Mouse (Mus musculus) forebrain, embryonic 13.5 days (tissue): ENCODE measurements around the gene Acp4. TPM values are rescaled to one million over a fixed set of nuclear protein-coding genes. Genes with fewer than 3 reads are reported as not detected.
A peak's percentile ranks its signal among the peaks of the same experiment; 100 is the strongest.
"Not testable (repeated sequence)": the region's sequence is repeated elsewhere in the genome, so short reads cannot be mapped to it uniquely, and the experiment has no call there.

Experiments
- ATAC-seq: fragments of 200-750 bp; cut with Nextera tagmentation; 2 replicates; pipeline ENCODE4 v1.8.0; 2017
- H3K27ac ChIP-seq: fragments of 300-500 bp; sonication (generic); 2 replicates; pipeline ENCODE4 v1.5.1; 2015; ENCODE audit warnings: inconsistent platforms, mild to moderate bottlenecking, moderate library complexity
- H3K27me3 ChIP-seq: fragments of 300-500 bp; sonication (generic); 2 replicates; pipeline ENCODE4 v1.6.1; 2015; ENCODE audit warnings: mild to moderate bottlenecking, inconsistent platforms
- H3K36me3 ChIP-seq: fragments of 300-500 bp; sonication (generic); 2 replicates; pipeline ENCODE4 v1.6.1; 2015; ENCODE audit warnings: mild to moderate bottlenecking, inconsistent platforms; ENCODE audit not compliant: poor library complexity, severe bottlenecking
- H3K4me1 ChIP-seq: fragments of 300-500 bp; sonication (generic); 2 replicates; pipeline ENCODE4 v1.6.1; 2015; ENCODE audit warnings: inconsistent platforms
- H3K4me2 ChIP-seq: fragments of 300-500 bp; sonication (generic); 2 replicates; pipeline ENCODE4 v1.6.1; 2015; ENCODE audit warnings: inconsistent platforms, mild to moderate bottlenecking, moderate library complexity
- H3K4me3 ChIP-seq: fragments of 300-500 bp; sonication (generic); 2 replicates; pipeline ENCODE4 v1.5.1; 2015; ENCODE audit warnings: mild to moderate bottlenecking, inconsistent platforms
- H3K9ac ChIP-seq: fragments of 300-500 bp; sonication (generic); 2 replicates; pipeline ENCODE4 v1.6.1; 2015; ENCODE audit warnings: mild to moderate bottlenecking, inconsistent platforms
- H3K9me3 ChIP-seq: fragments of 300-500 bp; sonication (generic); replicated peaks from 2 replicates; pipeline ENCODE4 v1.6.1; 2016; ENCODE audit warnings: inconsistent platforms
- whole genome bisulfite sequencing: fragments of 180-500 bp; shearing (Covaris S2); methylation state at CpG from one replicate; pipeline ENCODE4 v1.1.7; 2015; 5-methylcytosine and 5-hydroxymethylcytosine counted together
- polyA plus RNA-seq: library from polyadenylated mRNA; unstranded; fragments of >200 nt; fragmentation: Nextera tagmentation; extraction: Ambion mirVana; gene quantifications from 2 replicates; pipeline ENCODE4 v1.2.1, GENCODE M21; 2015

Acp4 gene
- polyA plus RNA-seq, 1 experiment from 2014 or later, result 0.21 TPM

GRCm38 (mm10) chr7:44260410-44260809 lies 3.2 kb upstream of the Acp4 start:
- no peak for ATAC-seq
- Histone ChIP-seq H3K27me3 (peaks cover 4% of the 10 kb centered on the region; the same call in 1 of the 2 replicates), H3K4me1 (peaks cover 6% of the 10 kb centered on the region; the same call in 1 of the 2 replicates), H3K9me3 (no peaks in the 10 kb centered on the region), H3K9ac (no peak overlapping the region), H3K36me3 (0 out of 2 replicates have a peak, but pooled peaks cover under 1% of the 10 kb centered on the region), H3K4me2 (no peak overlapping the region), H3K27ac (no peak overlapping the region), H3K4me3 (no peak overlapping the region)
- WGBS, result 74% methylated on average over 6 of the region's 6 CpGs

- Histone ChIP-seq H3K27ac (no peak overlapping the region), H3K9me3 (no peaks in the 10 kb centered on the region), H3K27me3 (no peaks in the 10 kb centered on the region), H3K4me1 (peaks cover 8% of the 10 kb centered on the region), H3K36me3 (peaks cover 52% of the 10 kb centered on the region), H3K9ac (no peak overlapping the region), H3K4me3 (no peak overlapping the region), H3K4me2 (no peak overlapping the region)
- 85% methylated on average over 6 of the region's 6 CpGs for WGBS
- ATAC-seq, result no peak
Measured at GRCm38 (mm10) chr7:44254930-44255329, 2.2 kb downstream of the Acp4 start.

DNA sequence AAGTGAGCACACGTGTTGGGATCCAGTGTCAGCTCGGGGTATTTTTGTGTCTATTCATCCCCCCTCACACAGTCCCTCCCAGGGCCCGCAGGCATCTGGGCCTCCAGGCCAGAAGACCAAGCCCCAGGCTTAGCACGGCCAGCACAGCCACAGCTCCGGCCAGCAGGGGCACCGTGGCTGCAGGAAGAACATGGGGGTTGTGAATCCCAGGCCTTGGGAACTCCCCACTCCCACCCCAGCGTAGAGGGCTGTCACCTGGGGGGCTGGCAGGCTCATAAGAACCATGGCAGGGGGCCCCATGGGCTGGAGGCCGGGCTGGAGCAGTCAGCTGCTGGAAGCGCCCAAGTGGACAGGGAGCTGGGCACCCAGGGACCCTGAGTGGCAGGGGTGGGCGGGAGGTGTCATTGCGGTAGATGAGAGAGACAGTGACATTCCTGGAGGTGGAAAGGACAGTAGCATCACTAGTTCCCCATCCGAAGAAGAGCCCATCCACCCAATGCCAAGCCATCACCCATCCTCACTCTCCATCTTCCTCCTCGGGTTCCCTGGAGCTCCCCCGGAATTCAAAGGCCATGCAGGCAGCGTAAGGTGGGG lies 4.1 kb downstream of the Acp4 start:
- no peaks in the 10 kb centered on the region for H3K9me3 ChIP-seq
- WGBS, result 69% methylated on average over 15 of the region's 15 CpGs
- peaks cover 69% of the 10 kb centered on the region for H3K36me3 ChIP-seq
- no peak overlapping the region for H3K9ac ChIP-seq
- H3K4me1 ChIP-seq, result peaks cover 25% of the 10 kb centered on the region
- ATAC-seq, result no peak
- no peak overlapping the region for H3K27ac ChIP-seq
- no peaks in the 10 kb centered on the region for H3K27me3 ChIP-seq
- no peak overlapping the region for H3K4me3 ChIP-seq
- H3K4me2 ChIP-seq, result no peak overlapping the region

- H3K4me3 ChIP-seq, H3K27ac ChIP-seq, H3K4me2 ChIP-seq, ATAC-seq, H3K9ac ChIP-seq, H3K9me3 ChIP-seq, H3K27me3 ChIP-seq: not testable (repeated sequence)
- peaks cover 33% of the 10 kb centered on the region for H3K4me1 ChIP-seq
- H3K36me3 ChIP-seq, result peaks cover 69% of the 10 kb centered on the region
- WGBS, result 91% methylated on average over 17 of the region's 17 CpGs
Measured at GRCm38 (mm10) chr7:44250732-44251275, 6.4 kb downstream of the Acp4 start.

GRCm38 (mm10) chr7:44249248-44249647 lies 7.9 kb downstream of the Acp4 start:
- Histone ChIP-seq H3K27ac (no peak overlapping the region), H3K4me3 (no peak overlapping the region), H3K27me3 (no peaks in the 10 kb centered on the region), H3K9me3 (no peaks in the 10 kb centered on the region), H3K9ac (no peak overlapping the region), H3K4me1 (peaks cover 40% of the 10 kb centered on the region), H3K4me2 (no peak overlapping the region), H3K36me3 (peaks cover 57% of the 10 kb centered on the region)
- no peak for ATAC-seq
- WGBS, result 91% methylated on average over 4 of the region's 4 CpGs

DNA sequence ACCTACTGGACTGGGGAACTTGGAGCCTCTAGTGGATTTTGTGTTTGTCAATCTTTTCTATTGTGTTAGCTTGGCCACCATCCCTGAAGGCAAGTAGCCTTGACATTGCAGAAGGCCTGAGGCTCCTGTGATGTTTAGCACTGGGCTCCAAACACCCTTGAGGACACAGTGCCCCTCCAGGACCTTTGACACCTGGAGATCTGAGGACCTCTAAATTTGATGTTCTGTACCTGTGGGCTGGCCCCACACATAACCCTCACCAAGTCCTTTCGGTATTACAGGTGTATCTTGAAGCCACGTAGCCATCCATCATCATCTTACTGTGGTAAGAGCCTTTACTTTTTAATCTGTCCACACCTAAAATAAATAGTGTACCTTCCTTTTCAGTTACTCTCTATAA lies 9.2 kb downstream of the Acp4 start:
- peaks cover 44% of the 10 kb centered on the region for H3K36me3 ChIP-seq
- peak overlapping the region; percentile 93 for H3K9ac ChIP-seq
- 97% methylated on average over 2 of the region's 2 CpGs for WGBS
- H3K27me3 ChIP-seq, result no peaks in the 10 kb centered on the region
- no peak for ATAC-seq
- H3K4me1 ChIP-seq, result peaks cover 40% of the 10 kb centered on the region
- peak overlapping the region; percentile 92 for H3K4me3 ChIP-seq
- no peak overlapping the region for H3K27ac ChIP-seq
- peak overlapping the region; percentile 82 for H3K4me2 ChIP-seq
- H3K9me3 ChIP-seq, result no peaks in the 10 kb centered on the region

DNA sequence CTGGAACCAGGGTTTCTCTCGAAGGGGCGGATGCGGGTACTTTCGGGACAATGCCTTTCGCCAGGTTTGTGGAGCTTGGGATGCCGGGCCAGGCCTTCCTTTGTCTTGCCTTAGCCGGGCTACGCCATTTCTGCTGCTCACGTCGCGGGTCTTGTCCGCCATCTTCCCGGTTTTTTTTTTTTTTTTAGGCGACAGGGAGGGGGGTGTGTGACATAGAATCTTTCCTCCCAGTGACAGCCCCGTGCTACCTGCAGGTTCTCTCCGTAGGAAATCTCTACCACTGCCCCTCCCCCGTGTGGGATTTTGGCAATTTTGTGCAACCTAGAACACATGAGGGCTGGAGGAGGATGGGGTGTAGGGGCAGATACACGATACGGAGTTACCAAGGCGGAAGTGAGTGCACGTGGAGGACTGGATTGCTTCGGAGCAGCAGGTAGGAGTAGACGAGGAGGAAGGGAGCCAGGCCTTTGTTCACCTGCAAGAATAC lies 10.2 kb downstream of the Acp4 start:
- Histone ChIP-seq H3K4me1 (peaks cover 35% of the 10 kb centered on the region), H3K9ac (peak overlapping the region; percentile 93), H3K4me3 (peak overlapping the region; percentile 92), H3K9me3 (no peaks in the 10 kb centered on the region), H3K4me2 (peak overlapping the region; percentile 82), H3K27me3 (no peaks in the 10 kb centered on the region), H3K36me3 (peaks cover 34% of the 10 kb centered on the region), H3K27ac (peak overlapping the region; percentile 90)
- 0% methylated on average over 23 of the region's 23 CpGs for WGBS
- ATAC-seq, result no peak; the same call in 1 of the 2 replicates

- no peaks in the 10 kb centered on the region for H3K9me3 ChIP-seq
- peak; percentile 85 for ATAC-seq
- peaks cover 30% of the 10 kb centered on the region for H3K36me3 ChIP-seq
- H3K27ac ChIP-seq, result peak within 1 kb of the TSS; percentile 90
- peaks cover 35% of the 10 kb centered on the region for H3K4me1 ChIP-seq
- peak within 1 kb of the TSS; percentile 93 for H3K9ac ChIP-seq
- H3K4me2 ChIP-seq, result peak within 1 kb of the TSS; percentile 82
- H3K27me3 ChIP-seq, result no peaks in the 10 kb centered on the region
- H3K4me3 ChIP-seq, result peak within 1 kb of the TSS; percentile 92
- WGBS, result under 1% methylated on average over 62 of the region's 62 CpGs
Measured at GRCm38 (mm10) chr7:44246055-44246983, 10.9 kb downstream of the Acp4 start, which contains the start of the genes 1700028J19Rik and 2410002F23Rik. Gene 1700028J19Rik (minus strand): TSS chr7:44246695. Gene 2410002F23Rik (plus strand): TSS chr7:44246722.

- ATAC-seq, result no peak
- Histone ChIP-seq H3K27ac (no peak overlapping the region), H3K4me2 (no peak overlapping the region), H3K4me1 (peaks cover 23% of the 10 kb centered on the region), H3K36me3 (peaks cover 8% of the 10 kb centered on the region), H3K4me3 (no peak overlapping the region), H3K27me3 (0 out of 2 replicates have a peak, but pooled peaks cover 3% of the 10 kb centered on the region), H3K9ac (no peak overlapping the region), H3K9me3 (no peaks in the 10 kb centered on the region)
- WGBS, result 57% methylated on average over 1 of the region's 1 CpGs
Measured at GRCm38 (mm10) chr7:44244080-44244479, 13.1 kb downstream of the Acp4 start.

DNA sequence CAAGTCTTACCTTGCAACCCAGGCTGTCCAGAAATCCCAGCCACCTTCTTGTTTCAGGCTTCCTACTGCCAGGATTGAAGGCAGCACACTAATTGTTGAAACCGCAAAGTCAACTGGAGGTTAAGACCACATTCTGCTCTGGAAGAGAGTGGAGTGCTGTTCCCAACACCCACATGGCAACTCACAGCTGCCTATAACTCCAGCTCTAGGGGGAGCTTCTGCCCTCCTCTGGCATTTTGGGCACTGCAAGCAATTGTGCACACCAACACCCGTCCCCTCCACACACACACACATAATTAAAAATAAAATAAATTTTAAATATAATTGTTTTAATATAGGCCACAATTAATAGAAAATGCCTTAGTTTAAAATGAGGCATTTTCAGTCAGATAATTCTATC lies 16.0 kb downstream of the Acp4 start:
- Histone ChIP-seq H3K4me3 (no peak overlapping the region), H3K36me3 (no peaks in the 10 kb centered on the region), H3K27ac (no peak overlapping the region), H3K27me3 (0 out of 2 replicates have a peak, but pooled peaks cover 3% of the 10 kb centered on the region), H3K9ac (no peak overlapping the region), H3K9me3 (no peaks in the 10 kb centered on the region), H3K4me2 (no peak overlapping the region), H3K4me1 (peaks cover 6% of the 10 kb centered on the region)
- ATAC-seq, result no peak
- WGBS, result 69% methylated on average over 2 of the region's 2 CpGs

DNA sequence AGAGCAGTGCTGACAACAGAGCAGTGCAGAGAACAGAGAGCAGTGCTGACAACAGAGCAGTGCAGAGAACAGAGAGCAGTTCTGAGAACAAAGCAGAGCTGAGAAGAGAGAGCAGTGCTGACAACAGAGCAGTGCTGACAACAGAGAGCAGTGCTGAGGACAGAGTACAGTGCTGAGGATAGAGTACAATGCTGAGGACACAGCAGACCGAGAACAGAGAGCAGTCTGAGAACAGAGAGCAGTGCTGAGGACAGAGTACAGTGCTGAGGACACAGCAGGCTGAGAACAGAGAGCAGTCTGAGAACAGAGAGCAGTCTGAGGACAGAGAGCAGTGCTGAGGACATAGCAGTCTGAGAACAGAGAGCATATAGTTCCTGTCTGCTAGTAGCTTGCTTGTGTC lies 16.5 kb downstream of the Acp4 start:
- no peaks in the 10 kb centered on the region for H3K36me3 ChIP-seq
- H3K4me1 ChIP-seq, result peaks cover 6% of the 10 kb centered on the region
- no peak overlapping the region for H3K4me3 ChIP-seq
- WGBS, result 56% methylated on average over 1 of the region's 1 CpGs
- no peaks in the 10 kb centered on the region for H3K9me3 ChIP-seq
- H3K9ac ChIP-seq, result no peak overlapping the region
- ATAC-seq, result no peak
- no peak overlapping the region for H3K4me2 ChIP-seq
- no peak overlapping the region for H3K27ac ChIP-seq
- 0 out of 2 replicates have a peak, but pooled peaks cover 3% of the 10 kb centered on the region for H3K27me3 ChIP-seq

DNA sequence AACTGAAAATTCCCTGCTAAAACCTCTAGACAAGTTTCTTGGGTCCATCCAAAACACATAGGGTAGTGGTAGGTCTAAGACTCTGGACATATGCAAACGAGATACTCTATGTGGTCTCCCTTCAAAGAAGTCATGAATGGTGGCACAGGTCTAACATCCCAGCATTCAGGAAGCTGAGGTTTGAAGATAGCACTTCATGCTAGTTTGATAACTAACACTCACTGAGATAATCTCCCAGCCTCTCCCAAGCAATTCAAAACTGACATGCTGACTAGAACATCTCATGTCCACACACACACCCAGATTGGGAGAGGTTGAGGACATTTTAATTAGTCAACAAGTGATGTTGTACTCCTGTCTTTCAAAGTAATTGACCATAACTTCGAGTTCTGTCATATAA lies 17.3 kb downstream of the Acp4 start:
- H3K27ac ChIP-seq, result no peak overlapping the region
- no peak overlapping the region for H3K9ac ChIP-seq
- H3K27me3 ChIP-seq, result 0 out of 2 replicates have a peak, but pooled peaks cover 3% of the 10 kb centered on the region
- no peaks in the 10 kb centered on the region for H3K9me3 ChIP-seq
- H3K4me1 ChIP-seq, result no peaks in the 10 kb centered on the region
- no peak overlapping the region for H3K4me2 ChIP-seq
- ATAC-seq, result no peak
- no peak overlapping the region for H3K4me3 ChIP-seq
- H3K36me3 ChIP-seq, result no peaks in the 10 kb centered on the region
- 56% methylated on average over 2 of the region's 2 CpGs for WGBS
